Mouse (Mus musculus): Measurements from ENCODE around the gene Zbtb20.

DNA sequence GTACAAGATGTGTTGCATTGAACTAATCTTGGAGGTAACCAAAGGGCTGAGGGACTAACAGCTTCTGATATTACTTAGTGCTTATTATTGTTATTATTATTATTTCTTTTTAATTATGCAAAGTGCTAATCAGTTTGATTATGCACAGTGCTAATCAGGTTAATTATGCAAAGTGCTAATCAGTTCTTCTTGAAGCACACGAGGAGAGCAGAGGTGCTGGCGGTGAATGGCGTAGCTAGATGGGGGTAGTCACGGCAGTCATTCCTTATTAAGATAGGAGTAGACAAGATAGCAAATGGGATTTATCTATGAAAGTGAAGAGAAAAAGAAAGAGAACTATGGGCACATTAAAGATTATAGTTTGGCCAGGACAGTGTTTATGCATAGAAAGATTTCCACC is 222.5 kb downstream of the Zbtb20 start:
- TF ChIP-seq CTCF (IDR thresholded peaks at IDR 0.05), result no peak
- no peak for TF ChIP-seq POLR2A (IDR thresholded peaks at IDR 0.05; ENCODE audit: insufficient read depth, low read depth, low read length)

All from heart, adult 2 months (tissue).